Mouse (Mus musculus) cortical plate, adult 2 months (tissue): ENCODE data around the gene Supt5. TPM values are rescaled to one million over a fixed set of nuclear protein-coding genes. Genes with fewer than 3 reads are reported as not detected.

Source experiments
- H3K27ac ChIP-seq: fragments of 200-500 bp; 2 replicates; pipeline ENCODE4 v1.5.1; 2012; ENCODE audit warnings: low read length, control low read depth, inconsistent platforms; ENCODE audit not compliant: insufficient read depth
- H3K4me1 ChIP-seq: fragments of 200-500 bp; 2 replicates; pipeline ENCODE4 v1.6.1; 2011; ENCODE audit warnings: low read length; ENCODE audit not compliant: control insufficient read depth, insufficient read depth
- H3K4me3 ChIP-seq: fragments of 200-500 bp; 2 replicates; pipeline ENCODE4 v1.5.1; 2011; ENCODE audit warnings: mild to moderate bottlenecking, low read length, control low read depth; ENCODE audit not compliant: insufficient read depth
- CTCF ChIP-seq: fragments of 200-500 bp; IDR thresholded peaks from 2 replicates; pipeline ENCODE4 v1.5.1; 2011; ENCODE audit warnings: mild to moderate bottlenecking, control low read depth, low read length; ENCODE audit not compliant: insufficient read depth; ENCODE audit errors: extremely low read depth
- POLR2A ChIP-seq: fragments of 200-500 bp; IDR thresholded peaks from 2 replicates; pipeline ENCODE4 v1.6.1; 2011; ENCODE audit warnings: mild to moderate bottlenecking, low read length, control low read depth; ENCODE audit not compliant: insufficient read depth; ENCODE audit errors: extremely low read depth
- polyA plus RNA-seq: library from polyadenylated mRNA; depleted of rRNA; stranded (reverse); fragments of >200 nt; gene quantifications from 2 replicates; pipeline ENCODE4 v1.2.3, GENCODE M21; 2012

Gene Supt5
- polyA plus RNA-seq, 1 experiment = 112 TPM

GRCm38 (mm10) chr7:28381938-28382337 is 43.4 kb upstream of the Supt5 start:
- no peak for TF ChIP-seq POLR2A
- TF ChIP-seq CTCF = no peak
- H3K4me3 ChIP-seq = no peak overlapping the region
- H3K27ac ChIP-seq = peak overlapping the region; percentile 92
- peaks cover 5% of the 10 kb centered on the region for H3K4me1 ChIP-seq

GRCm38 (mm10) chr7:28381017-28381790 is 42.7 kb upstream of the Supt5 start:
- Histone ChIP-seq H3K4me3 (no peak overlapping the region; the same call in none of the 2 replicates), H3K27ac (peak overlapping the region; percentile 92), H3K4me1 (peaks cover 5% of the 10 kb centered on the region)
- TF ChIP-seq POLR2A = no peak
- TF ChIP-seq CTCF = no peak

GRCm38 (mm10) chr7:28380237-28381016 is 41.9 kb upstream of the Supt5 start, which contains the start of gene Zfp36:
Gene Zfp36, minus strand, starts transcription at chr7:28380253.
- Histone ChIP-seq H3K4me1 (peaks cover 5% of the 10 kb centered on the region), H3K27ac (peak within 1 kb of the TSS; percentile 93), H3K4me3 (peak within 1 kb of the TSS; percentile 65)
- TF ChIP-seq CTCF = no peak
- no peak for TF ChIP-seq POLR2A

- Histone ChIP-seq H3K4me3 (peak overlapping the region; percentile 65), H3K27ac (peak overlapping the region; percentile 93), H3K4me1 (peaks cover 5% of the 10 kb centered on the region)
- TF ChIP-seq CTCF = no peak
- TF ChIP-seq POLR2A = peak; percentile 93
Measured at GRCm38 (mm10) chr7:28378769-28379651, 40.5 kb upstream of the Supt5 start.

- H3K4me1 ChIP-seq = peaks cover 5% of the 10 kb centered on the region
- TF ChIP-seq CTCF (no peak), POLR2A (no peak)
- H3K4me3 ChIP-seq = peak overlapping the region; percentile 65
- peak overlapping the region; percentile 93 for H3K27ac ChIP-seq
Measured at GRCm38 (mm10) chr7:28378066-28378690, 39.6 kb upstream of the Supt5 start.

- peak overlapping the region; percentile 65 for H3K4me3 ChIP-seq
- peak overlapping the region; percentile 93; the same call in 1 of the 2 replicates for H3K27ac ChIP-seq
- TF ChIP-seq POLR2A = no peak
- no peak for TF ChIP-seq CTCF
- peaks cover 3% of the 10 kb centered on the region for H3K4me1 ChIP-seq
Measured at GRCm38 (mm10) chr7:28377190-28378065, 38.9 kb upstream of the Supt5 start.

- no peaks in the 10 kb centered on the region; the same call in 1 of the 2 replicates for H3K4me1 ChIP-seq
- H3K27ac ChIP-seq = peak overlapping the region; percentile 86
- peak overlapping the region; percentile 22 for H3K4me3 ChIP-seq
- TF ChIP-seq CTCF (no peak), POLR2A (0 out of 2 replicates have a peak, but pooled peaks have one; percentile 39)
Measured at GRCm38 (mm10) chr7:28376011-28376771, 37.6 kb upstream of the Supt5 start.
